Mouse (Mus musculus) bone marrow, adult 2 months (tissue): ENCODE measurements around the gene Esd. TPM values are rescaled to one million over a fixed set of nuclear protein-coding genes. Genes with fewer than 3 reads are reported as not detected.

Source experiments
- H3K27ac ChIP-seq: fragments of 200-500 bp; 2 replicates; pipeline ENCODE4 v1.5.1; 2012; ENCODE audit warnings: low read depth, mild to moderate bottlenecking, control low read depth, inconsistent platforms, low read length; ENCODE audit not compliant: control insufficient read depth, poor library complexity, insufficient read depth
- H3K4me1 ChIP-seq: fragments of 200-500 bp; 2 replicates; pipeline ENCODE4 v1.6.1; 2011; ENCODE audit warnings: low read length; ENCODE audit not compliant: control insufficient read depth, insufficient read depth
- H3K4me3 ChIP-seq: fragments of 200-500 bp; replicated peaks from 2 replicates; pipeline ENCODE3; 2011; ENCODE audit warnings: mild to moderate bottlenecking, low read depth, low read length, control low read depth; ENCODE audit not compliant: control insufficient read depth
- CTCF ChIP-seq: fragments of 200-500 bp; IDR thresholded peaks from 2 replicates; pipeline ENCODE4 v1.5.1; 2011; ENCODE audit warnings: low read length, control low read depth; ENCODE audit not compliant: control insufficient read depth, insufficient read depth
- POLR2A ChIP-seq: fragments of 200-500 bp; IDR thresholded peaks from 2 replicates; pipeline ENCODE4 v1.6.1; 2011; ENCODE audit warnings: low read depth, mild to moderate bottlenecking, control low read depth, low read length, borderline replicate concordance; ENCODE audit not compliant: control insufficient read depth
- WGBS: fragments of 180-500 bp; shearing (Covaris S2); methylation state at CpG from one replicate; pipeline ENCODE4 v1.1.7; 2018; 5-methylcytosine and 5-hydroxymethylcytosine counted together
- polyA plus RNA-seq: library from polyadenylated mRNA; stranded (reverse); fragments of >200 nt; gene quantifications from 2 replicates; pipeline ENCODE4 v1.2.4, GENCODE M21; 2011; ENCODE audit warnings: low replicate concordance; ENCODE audit not compliant: missing spikeins, insufficient read depth, insufficient read length

Esd gene
- polyA plus RNA-seq, 1 experiment, result 136 TPM

GRCm38 (mm10) chr14:74787717-74788116 is 55.6 kb downstream of the Esd start:
- 90% methylated on average over 3 of the region's 3 CpGs for WGBS
- TF ChIP-seq CTCF (no peak), POLR2A (no peak)
- Histone ChIP-seq H3K27ac (no peak overlapping the region), H3K4me1 (no peaks in the 10 kb centered on the region), H3K4me3 (no peak overlapping the region)

GRCm38 (mm10) chr14:74788766-74789165 is 56.7 kb downstream of the Esd start:
- no peak overlapping the region for H3K27ac ChIP-seq
- no peak overlapping the region for H3K4me3 ChIP-seq
- WGBS, result 69% methylated on average over 8 of the region's 8 CpGs
- TF ChIP-seq CTCF, result peak; percentile 10; the same call in 1 of the 2 replicates
- no peak for TF ChIP-seq POLR2A
- H3K4me1 ChIP-seq, result no peaks in the 10 kb centered on the region

DNA sequence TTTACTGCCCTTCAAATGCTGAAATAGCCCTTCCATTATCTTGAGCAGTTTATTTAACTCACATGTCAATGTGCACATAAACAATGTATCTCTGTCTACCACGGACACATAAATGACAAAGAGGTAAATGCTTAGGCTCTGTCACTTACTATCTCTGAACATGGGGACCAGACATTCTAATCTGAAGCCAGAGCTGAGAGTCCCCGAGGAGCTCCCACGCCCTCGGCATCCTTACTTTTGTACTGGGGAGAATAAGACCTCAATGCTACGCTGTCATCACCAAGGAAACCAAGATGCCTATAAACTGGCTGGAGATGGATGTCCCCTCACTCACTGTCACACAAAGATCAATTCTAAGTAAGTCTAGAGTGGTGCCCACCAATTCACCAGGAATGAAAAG is 58.4 kb downstream of the Esd start:
- 84% methylated on average over 5 of the region's 5 CpGs for WGBS
- H3K4me1 ChIP-seq, result no peaks in the 10 kb centered on the region
- H3K4me3 ChIP-seq, result no peak overlapping the region
- TF ChIP-seq CTCF, result no peak
- no peak for TF ChIP-seq POLR2A
- H3K27ac ChIP-seq, result no peak overlapping the region

DNA sequence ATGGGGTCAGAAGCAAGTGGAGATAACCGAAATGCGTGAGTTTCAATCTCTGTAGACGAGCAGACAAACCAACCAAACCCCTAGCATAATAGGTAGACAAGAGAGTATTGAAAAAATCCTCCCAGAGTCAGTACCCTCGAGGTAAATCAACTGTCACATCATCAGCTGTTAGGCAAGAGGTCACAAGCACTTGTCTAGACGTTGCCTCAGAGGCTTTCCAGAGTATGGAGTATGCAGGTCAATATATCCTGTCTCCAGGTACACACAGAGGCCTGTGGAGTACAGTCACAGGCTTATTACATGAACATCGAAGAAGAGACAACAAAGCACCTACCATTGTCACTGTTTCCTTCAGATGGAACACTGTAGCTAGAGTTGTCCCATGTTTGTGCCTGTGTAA is 60.7 kb downstream of the Esd start:
- Histone ChIP-seq H3K4me1 (peaks cover 2% of the 10 kb centered on the region; the same call in 1 of the 2 replicates), H3K4me3 (no peak overlapping the region), H3K27ac (no peak overlapping the region)
- 77% methylated on average over 6 of the region's 6 CpGs for WGBS
- TF ChIP-seq POLR2A (no peak), CTCF (no peak)

- no peak overlapping the region for H3K4me3 ChIP-seq
- 89% methylated on average over 12 of the region's 12 CpGs for WGBS
- peaks cover 2% of the 10 kb centered on the region; the same call in 1 of the 2 replicates for H3K4me1 ChIP-seq
- TF ChIP-seq CTCF, result no peak
- TF ChIP-seq POLR2A, result no peak
- no peak overlapping the region for H3K27ac ChIP-seq
These were observed 62.8 kb downstream of the Esd start for GRCm38 (mm10) chr14:74794931-74795330.

- WGBS, result 41% methylated on average over 10 of the region's 10 CpGs
- Histone ChIP-seq H3K4me1 (peaks cover 2% of the 10 kb centered on the region; the same call in 1 of the 2 replicates), H3K27ac (peak overlapping the region; percentile 60), H3K4me3 (peak overlapping the region; percentile 13)
- no peak for TF ChIP-seq POLR2A
- no peak for TF ChIP-seq CTCF
These were observed 65.4 kb downstream of the Esd start for GRCm38 (mm10) chr14:74797386-74798062.

DNA sequence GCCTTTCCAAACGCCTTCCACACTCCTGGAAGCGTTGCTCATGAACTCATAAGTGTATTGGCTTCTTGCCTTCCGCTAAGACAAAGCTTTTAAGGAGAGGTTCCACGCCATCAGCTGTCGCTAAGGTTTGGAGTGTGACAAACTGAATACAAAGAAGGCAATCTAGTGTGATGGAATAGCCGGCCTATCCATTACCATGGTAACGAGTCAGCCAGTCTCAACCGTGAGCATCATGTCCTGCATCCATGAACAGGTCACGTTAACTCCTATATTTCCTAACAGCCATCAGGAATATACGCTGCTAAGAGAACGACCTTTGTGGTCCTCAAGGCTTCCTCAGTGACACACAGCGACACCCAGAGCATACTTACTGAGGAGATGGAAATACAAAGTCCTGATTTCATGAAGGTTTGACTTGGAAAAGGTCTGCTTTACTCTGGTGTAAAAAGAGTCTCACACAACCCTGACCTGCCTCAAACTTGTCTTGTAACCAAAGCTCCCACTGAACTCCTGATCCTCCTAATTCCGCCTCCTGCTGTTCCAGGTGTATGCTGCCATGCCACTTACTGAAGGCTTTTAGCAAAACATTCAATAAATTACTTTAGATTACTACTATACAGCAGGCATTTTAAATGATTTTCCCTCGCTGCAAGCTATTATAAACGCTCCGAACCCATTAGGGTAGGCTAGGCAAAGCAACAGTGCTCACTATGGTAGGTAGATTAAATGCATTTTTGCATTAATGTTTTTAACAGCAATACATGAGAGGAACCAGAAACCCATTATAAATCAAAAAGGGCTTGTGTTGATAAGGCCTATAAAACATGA is 66.2 kb downstream of the Esd start:
- peaks cover 2% of the 10 kb centered on the region; the same call in 1 of the 2 replicates for H3K4me1 ChIP-seq
- WGBS, result 93% methylated on average over 16 of the region's 16 CpGs
- no peak overlapping the region for H3K27ac ChIP-seq
- TF ChIP-seq CTCF (no peak), POLR2A (no peak)
- no peak overlapping the region for H3K4me3 ChIP-seq

Other genes starting within 250 kb of the Esd start
- gene Htr2a, start 91.5 kb upstream of the Esd start, polyA plus RNA-seq, result 0.40 and 1.6 TPM in 2 replicates
- 7.9 and 9.2 TPM in 2 replicates for gene Lrch1, start 215.6 kb downstream of the Esd start, polyA plus RNA-seq